Comparison of ENCODE assay signal across 8 mouse cellular contexts in the genomic region with DNA sequence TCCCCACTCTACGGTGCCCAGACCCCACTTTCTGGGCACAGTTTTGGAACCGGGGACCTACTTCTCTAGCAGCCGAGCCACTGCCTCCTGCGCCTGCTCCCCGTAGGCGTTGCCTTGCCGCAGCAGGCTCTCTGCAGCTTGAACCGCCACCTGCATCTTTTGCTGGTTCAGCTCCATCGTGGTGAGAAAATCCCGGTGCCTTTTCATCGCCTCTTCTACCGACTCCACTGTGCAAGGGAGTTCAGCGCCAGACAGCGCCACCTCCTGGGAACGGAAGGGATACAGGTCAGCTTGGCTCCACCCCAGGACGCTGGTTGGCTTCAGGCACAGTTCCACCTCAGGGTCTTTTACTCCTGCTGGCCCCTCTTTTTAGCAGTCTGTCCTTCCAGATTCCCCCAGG. TPM values are rescaled to one million over a fixed set of nuclear protein-coding genes. Genes with fewer than 3 reads are reported as not detected.
DNase-seq lines count a peak whose midpoint lies in the region; ATAC-seq and TF ChIP-seq lines count a peak whose summit lies in the region.

No protein-coding gene starts in this region.

- whole genome bisulfite sequencing in hindbrain, embryonic 10.5 days, result 11% methylated on average over 16 of the region's 16 CpGs
- 13% methylated on average over 16 of the region's 16 CpGs for WGBS in hindbrain, embryonic 16.5 days
- WGBS in limb, embryonic 14.5 days, result 15% methylated on average over 16 of the region's 16 CpGs
- WGBS in olfactory bulb, adult 2 months, result 10% methylated on average over 16 of the region's 16 CpGs

- no peaks in the 10 kb centered on the region for H3K36me3 ChIP-seq in hindbrain, embryonic 10.5 days
- H3K36me3 ChIP-seq in hindbrain, embryonic 16.5 days (ENCODE audit: control insufficient read depth, insufficient read depth, low read length), result peaks cover 10% of the 10 kb centered on the region; the same call in 1 of the 2 replicates
- no peaks in the 10 kb centered on the region for H3K36me3 ChIP-seq in limb, embryonic 14.5 days (ENCODE audit: control insufficient read depth, insufficient read depth, low read length)

- H3K4me2 ChIP-seq in hindbrain, embryonic 16.5 days (ENCODE audit: low read length), result no peak overlapping the region
- no peak overlapping the region for H3K4me2 ChIP-seq in limb, embryonic 14.5 days (replicated peaks; ENCODE audit: low read depth, low read length, severe bottlenecking)

- H3K27me3 ChIP-seq in hindbrain, embryonic 10.5 days (ENCODE audit: insufficient read depth, poor library complexity, severe bottlenecking), result peaks cover 95% of the 10 kb centered on the region
- H3K27me3 ChIP-seq in hindbrain, embryonic 16.5 days (replicated peaks; ENCODE audit: control insufficient read depth, insufficient read depth, low read length), result peaks cover 59% of the 10 kb centered on the region
- peaks cover 70% of the 10 kb centered on the region for H3K27me3 ChIP-seq in limb, embryonic 14.5 days (ENCODE audit: control insufficient read depth, insufficient read depth, low read length)

- no peak for ATAC-seq in hindbrain, embryonic 16.5 days
- no peak for ATAC-seq in limb, embryonic 14.5 days (ENCODE audit: low FRiP score, low read depth)

- peak; percentile 64 for DNase-seq in hindbrain, embryonic 10.5 days (ENCODE audit: low spot score)
- DNase-seq in adrenal gland, adult 2 months, result peak; percentile 69
- DNase-seq in embryo, embryonic 11 days, result peak; percentile 73
- DNase-seq in induced T-regulatory cell, adult 2 months (ENCODE audit: low read depth), result peak; percentile 72
- DNase-seq in limb, embryonic 14.5 days (ENCODE audit: low spot score), result peak; percentile 25
- peak; percentile 20 to 57 for DNase-seq in thymus, postnatal 10 days (ENCODE audit: low spot score in 2 of 2)

- no peak overlapping the region for H3K27ac ChIP-seq in hindbrain, embryonic 10.5 days
- no peak overlapping the region for H3K27ac ChIP-seq in hindbrain, embryonic 16.5 days (ENCODE audit: low read depth, low read length)
- no peak overlapping the region for H3K27ac ChIP-seq in limb, embryonic 14.5 days (replicated peaks; ENCODE audit: low read depth, low read length)
- H3K27ac ChIP-seq in olfactory bulb, adult 2 months (ENCODE audit: insufficient read depth, low read depth, low read length), result no peak overlapping the region

- peak; percentile 88 for TF ChIP-seq CTCF in olfactory bulb, adult 2 months (IDR thresholded peaks at IDR 0.05; ENCODE audit: insufficient read depth, low read depth, low read length)

- H3K9me3 ChIP-seq in hindbrain, embryonic 10.5 days, result peaks cover 8% of the 10 kb centered on the region; the same call in 1 of the 2 replicates
- no peaks in the 10 kb centered on the region; the same call in 1 of the 2 replicates for H3K9me3 ChIP-seq in hindbrain, embryonic 16.5 days (ENCODE audit: control insufficient read depth, low read length)
- H3K9me3 ChIP-seq in limb, embryonic 14.5 days (ENCODE audit: control insufficient read depth, low read length), result peaks cover 6% of the 10 kb centered on the region; the same call in 1 of the 2 replicates

- no peak overlapping the region for H3K4me3 ChIP-seq in hindbrain, embryonic 10.5 days
- H3K4me3 ChIP-seq in hindbrain, embryonic 16.5 days (ENCODE audit: low read length), result no peak overlapping the region
- H3K4me3 ChIP-seq in limb, embryonic 14.5 days (replicated peaks; ENCODE audit: low read length), result no peak overlapping the region
- H3K4me3 ChIP-seq in olfactory bulb, adult 2 months (ENCODE audit: insufficient read depth, low read depth, low read length), result no peak overlapping the region

- TF ChIP-seq POLR2A in limb, embryonic 14.5 days (IDR thresholded peaks at IDR 0.05; ENCODE audit: borderline replicate concordance, extremely low read depth, insufficient read depth, insufficient read length), result no peak
- no peak for TF ChIP-seq POLR2A in olfactory bulb, adult 2 months (IDR thresholded peaks at IDR 0.05; ENCODE audit: insufficient read depth, low read depth, low read length)

- H3K9ac ChIP-seq in hindbrain, embryonic 16.5 days (ENCODE audit: low read depth, low read length), result no peak overlapping the region
- no peak overlapping the region for H3K9ac ChIP-seq in limb, embryonic 14.5 days (ENCODE audit: low read depth, low read length, severe bottlenecking)

- H3K4me1 ChIP-seq in hindbrain, embryonic 10.5 days (replicated peaks), result peaks cover 11% of the 10 kb centered on the region
- H3K4me1 ChIP-seq in hindbrain, embryonic 16.5 days (ENCODE audit: control insufficient read depth, insufficient read depth, low read depth, low read length), result no peaks in the 10 kb centered on the region; the same call in 1 of the 2 replicates
- H3K4me1 ChIP-seq in limb, embryonic 14.5 days (ENCODE audit: control insufficient read depth, insufficient read depth, low read length), result no peaks in the 10 kb centered on the region
- peaks cover 5% of the 10 kb centered on the region; the same call in 1 of the 2 replicates for H3K4me1 ChIP-seq in olfactory bulb, adult 2 months (ENCODE audit: control insufficient read depth, insufficient read depth, low read length)

RNA-seq across cellular contexts. Expression of a gene that starts 44.8 kb away (rescaled TPM):
- polyA plus RNA-seq in hindbrain, embryonic 10.5 days (2016; fragmentation: Nextera tagmentation; extraction: Ambion mirVana), result 0.33 and 0.34 TPM in 2 replicates
- 3.1 and 3.7 TPM in 2 replicates for polyA plus RNA-seq in hindbrain, embryonic 16.5 days (2015; fragmentation: Nextera tagmentation; extraction: Ambion mirVana)
- total RNA-seq in adrenal gland, adult 2 months (2021), result 1 to 10 TPM; 1.5 to 1.9 TPM
- 0.84 and 2.3 TPM in 2 replicates for polyA plus RNA-seq in adrenal gland, adult 2 months (2012; rRNA removed)
- polyA plus RNA-seq in limb, embryonic 14.5 days (2012; rRNA removed), result 0.60 and 0.64 TPM in 2 replicates
- 0.15 TPM in 2 replicates for polyA plus RNA-seq in limb, embryonic 14.5 days (2014; fragmentation: Nextera tagmentation; extraction: Ambion mirVana)
- polyA plus RNA-seq in olfactory bulb, adult 2 months (2012; ENCODE audit: insufficient read depth, insufficient read length, low replicate concordance, missing spikeins), result not detected in 2 replicates

RNA-seq across cellular contexts. Expression of a gene that starts 45.1 kb away (rescaled TPM):
- polyA plus RNA-seq in hindbrain, embryonic 10.5 days (2016; fragmentation: Nextera tagmentation; extraction: Ambion mirVana), result 40.6 and 41.8 TPM in 2 replicates
- 23.4 and 23.7 TPM in 2 replicates for polyA plus RNA-seq in hindbrain, embryonic 16.5 days (2015; fragmentation: Nextera tagmentation; extraction: Ambion mirVana)
- total RNA-seq in adrenal gland, adult 2 months (2021), result 10 to 100 TPM; 48.4 to 51.1 TPM
- polyA plus RNA-seq in adrenal gland, adult 2 months (2012; rRNA removed), result 70.2 and 86.2 TPM in 2 replicates
- polyA plus RNA-seq in limb, embryonic 14.5 days (2012; rRNA removed), result 44.8 and 49.5 TPM in 2 replicates
- polyA plus RNA-seq in limb, embryonic 14.5 days (2014; fragmentation: Nextera tagmentation; extraction: Ambion mirVana), result 60.8 and 61.2 TPM in 2 replicates
- polyA plus RNA-seq in olfactory bulb, adult 2 months (2012; ENCODE audit: insufficient read depth, insufficient read length, low replicate concordance, missing spikeins), result not detected in 2 replicates

RNA-seq across cellular contexts. Expression of a gene that starts 45.5 kb away (rescaled TPM):
- 0.50 TPM in 1 of 2 replicates, not detected in the other for polyA plus RNA-seq in hindbrain, embryonic 10.5 days (2016; fragmentation: Nextera tagmentation; extraction: Ambion mirVana)
- polyA plus RNA-seq in hindbrain, embryonic 16.5 days (2015; fragmentation: Nextera tagmentation; extraction: Ambion mirVana), result not detected in 2 replicates
- total RNA-seq in adrenal gland, adult 2 months (2021), result 1 to 10 TPM in 1 of 2 experiments, not detected in 1; 6.3 TPM
- 0.28 TPM in 2 replicates for polyA plus RNA-seq in adrenal gland, adult 2 months (2012; rRNA removed)
- polyA plus RNA-seq in limb, embryonic 14.5 days (2012; rRNA removed), result 0.32 TPM in 1 of 2 replicates, not detected in the other
- polyA plus RNA-seq in limb, embryonic 14.5 days (2014; fragmentation: Nextera tagmentation; extraction: Ambion mirVana), result not detected in 2 replicates
- not detected in 2 replicates for polyA plus RNA-seq in olfactory bulb, adult 2 months (2012; ENCODE audit: insufficient read depth, insufficient read length, low replicate concordance, missing spikeins)

RNA-seq across cellular contexts. Expression of a gene that starts 46.9 kb away (rescaled TPM):
- polyA plus RNA-seq in hindbrain, embryonic 10.5 days (2016; fragmentation: Nextera tagmentation; extraction: Ambion mirVana), result 76.3 and 87.4 TPM in 2 replicates
- polyA plus RNA-seq in hindbrain, embryonic 16.5 days (2015; fragmentation: Nextera tagmentation; extraction: Ambion mirVana), result 31.6 and 38.0 TPM in 2 replicates
- total RNA-seq in adrenal gland, adult 2 months (2021), result 10 to 100 TPM; 11.3 to 22.5 TPM
- 60.8 and 74.5 TPM in 2 replicates for polyA plus RNA-seq in adrenal gland, adult 2 months (2012; rRNA removed)
- 58.7 and 80.6 TPM in 2 replicates for polyA plus RNA-seq in limb, embryonic 14.5 days (2012; rRNA removed)
- 30.5 and 35.5 TPM in 2 replicates for polyA plus RNA-seq in limb, embryonic 14.5 days (2014; fragmentation: Nextera tagmentation; extraction: Ambion mirVana)
- not detected in 2 replicates for polyA plus RNA-seq in olfactory bulb, adult 2 months (2012; ENCODE audit: insufficient read depth, insufficient read length, low replicate concordance, missing spikeins)
